Mouse (Mus musculus) cerebellum, adult (tissue): Measurements from ENCODE around the gene Ndufaf8.

Source experiments
- ATAC-seq: cut with Nextera tagmentation; 2 replicates; pipeline ENCODE4 v1.9.2; 2017; ENCODE audit warnings: mild to moderate bottlenecking, moderate library complexity, mixed read lengths; ENCODE audit not compliant: insufficient number of reproducible peaks, low FRiP score, low TSS enrichment

Ndufaf8 gene

GRCm38 (mm10) chr11:120098588-120099511, at the start of gene Ndufaf8, which contains the start of gene Tepsin:
TSS of gene Ndufaf8 (plus strand) at chr11:120098928.
TSS of gene Tepsin (minus strand) at chr11:120098731.
- peak; percentile 98 for ATAC-seq

DNA sequence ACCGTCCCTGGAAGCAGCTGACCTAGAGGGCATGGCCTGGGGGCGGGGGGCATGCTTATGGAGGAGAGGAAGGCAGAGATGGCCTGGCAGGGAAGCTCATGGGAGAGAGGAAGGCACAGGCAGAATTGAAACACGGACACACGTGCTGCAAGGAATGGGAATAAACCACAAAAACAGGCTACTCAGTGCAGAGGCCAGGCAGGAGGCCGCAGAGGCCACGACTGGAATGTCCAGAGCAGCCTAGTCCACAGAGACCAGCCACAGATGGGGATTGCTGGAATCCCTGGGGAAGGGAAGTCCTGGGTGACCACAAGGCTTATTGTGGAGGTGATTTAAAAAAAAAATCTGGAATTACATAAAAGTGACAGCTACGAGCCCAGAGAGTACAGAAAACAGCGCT, 49.7 kb upstream of the Ndufaf8 start:
- ATAC-seq: no peak

GRCm38 (mm10) chr11:120051124-120051811, 47.5 kb upstream of the Ndufaf8 start:
- ATAC-seq: no peak

- no peak for ATAC-seq
Observed at GRCm38 (mm10) chr11:120052274-120052673, 46.5 kb upstream of the Ndufaf8 start.

DNA sequence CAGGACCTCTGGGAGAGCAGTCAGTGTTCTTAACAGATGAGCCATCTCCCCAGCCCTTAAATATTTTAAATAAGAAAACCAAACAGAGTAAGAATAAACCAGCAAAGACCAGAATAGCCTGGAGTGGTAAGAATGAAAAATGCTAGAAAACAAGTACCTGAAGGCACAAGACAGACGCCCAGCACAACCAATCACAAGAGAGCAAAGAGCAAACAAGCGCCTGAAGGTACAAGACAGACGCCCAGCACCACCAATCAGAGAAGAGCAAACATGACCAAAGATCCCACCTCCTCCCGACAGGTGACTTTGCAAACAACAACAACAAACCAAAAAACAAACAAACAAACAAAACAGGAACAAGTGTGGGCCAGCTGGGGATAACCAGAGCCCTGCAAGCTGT, 44.9 kb upstream of the Ndufaf8 start:
- no peak for ATAC-seq

GRCm38 (mm10) chr11:120055953-120056732, 42.6 kb upstream of the Ndufaf8 start:
- ATAC-seq: no peak

- no peak for ATAC-seq
Observed at GRCm38 (mm10) chr11:120060634-120061033, 38.1 kb upstream of the Ndufaf8 start.

DNA sequence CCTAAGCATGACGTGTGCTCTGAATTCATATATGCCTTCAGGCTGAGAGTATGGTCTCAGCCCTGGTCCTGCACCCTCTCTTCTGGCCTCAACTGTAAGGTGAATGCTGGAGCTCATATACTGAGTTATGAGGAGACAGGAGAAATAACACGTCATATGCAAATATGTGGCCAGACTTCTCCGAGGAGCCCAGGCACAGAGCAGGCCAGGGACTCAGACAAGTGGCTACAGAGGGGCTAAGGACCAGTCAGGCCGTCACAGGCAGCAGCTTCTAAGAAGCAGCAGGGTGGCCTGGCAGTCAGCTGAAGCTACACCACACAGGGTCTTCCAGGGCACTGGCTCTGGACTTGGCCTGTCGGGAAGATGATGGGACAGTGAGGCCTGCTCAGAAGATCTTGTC, 35.4 kb upstream of the Ndufaf8 start:
- no peak for ATAC-seq

DNA sequence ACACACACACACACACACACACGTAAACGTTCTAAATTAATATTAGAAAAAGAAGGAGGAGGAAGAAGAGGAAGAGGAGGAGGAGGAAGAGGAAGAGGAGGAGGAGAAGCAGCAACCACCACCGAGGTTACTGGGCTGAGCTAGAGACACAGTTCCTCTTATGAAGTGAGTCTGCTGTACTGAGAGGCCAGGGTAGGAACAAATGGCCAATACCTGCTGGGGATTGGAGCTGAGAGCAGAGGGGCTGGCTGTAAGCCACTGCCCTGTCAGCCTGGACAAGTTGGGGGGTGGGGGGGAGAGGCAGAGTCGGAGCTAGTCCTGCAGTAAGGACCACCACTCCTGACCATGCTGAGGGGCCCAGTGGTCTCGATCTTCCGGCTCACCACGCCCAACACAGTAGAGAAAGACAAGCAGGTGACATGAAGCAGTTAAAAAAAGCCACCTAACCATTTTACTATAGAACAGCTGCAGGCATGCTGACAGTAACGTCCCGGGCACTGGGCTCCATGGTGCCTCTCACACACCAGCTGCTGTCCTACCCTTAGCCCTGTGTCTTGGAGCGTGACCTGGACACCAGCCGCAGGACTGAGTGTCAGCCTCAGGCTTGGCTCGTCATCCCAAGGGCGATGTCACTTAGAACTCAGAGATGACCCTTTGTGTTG, 34.6 kb upstream of the Ndufaf8 start:
- ATAC-seq: no peak

- ATAC-seq: no peak
Observed at GRCm38 (mm10) chr11:120064668-120065040, 34.1 kb upstream of the Ndufaf8 start.

- ATAC-seq: peak; percentile 21; the same call in 1 of the 2 replicates
Observed at GRCm38 (mm10) chr11:120065291-120065690, 33.4 kb upstream of the Ndufaf8 start.

- ATAC-seq: 0 out of 2 replicates have a peak, but pooled peaks have one; percentile 32
Observed at GRCm38 (mm10) chr11:120067834-120068233, 30.9 kb upstream of the Ndufaf8 start.

- ATAC-seq: no peak
Observed at GRCm38 (mm10) chr11:120069261-120069660, 29.5 kb upstream of the Ndufaf8 start.

GRCm38 (mm10) chr11:120070286-120070930, 28.3 kb upstream of the Ndufaf8 start:
- no peak for ATAC-seq

- no peak for ATAC-seq
Observed at GRCm38 (mm10) chr11:120071065-120071464, 27.7 kb upstream of the Ndufaf8 start.

DNA sequence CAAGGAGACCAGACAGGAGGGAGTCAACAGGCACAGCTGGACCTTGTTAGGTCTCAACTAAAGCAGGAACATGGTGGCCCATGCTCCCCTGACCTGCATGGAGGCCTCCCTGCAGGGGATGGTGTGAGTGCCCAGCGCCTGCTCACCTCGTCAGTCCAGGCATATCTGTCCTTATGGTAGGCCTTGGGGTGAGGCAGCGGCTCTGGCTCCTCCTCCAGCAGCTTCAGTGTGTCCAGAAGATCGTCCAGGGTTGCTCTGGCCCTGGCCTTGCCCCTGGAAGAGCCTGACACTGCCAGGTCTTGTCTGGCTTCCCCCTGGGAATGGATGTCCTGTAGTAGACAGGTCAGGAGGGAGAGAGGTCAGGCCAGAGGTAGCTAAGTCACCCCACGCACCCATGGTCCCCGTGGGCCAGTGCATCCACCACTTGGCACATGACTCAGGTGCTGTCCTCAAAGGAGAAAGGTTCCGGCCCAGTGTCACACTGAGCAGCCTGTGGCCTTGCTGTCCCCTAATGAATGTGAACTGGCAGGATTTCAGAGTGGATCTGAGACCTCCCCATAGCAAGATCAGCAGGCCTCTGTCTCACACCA, 26.9 kb upstream of the Ndufaf8 start:
- ATAC-seq: no peak

GRCm38 (mm10) chr11:120072986-120073647, 25.6 kb upstream of the Ndufaf8 start:
- no peak for ATAC-seq

- ATAC-seq: no peak
Observed at GRCm38 (mm10) chr11:120076191-120076590, 22.5 kb upstream of the Ndufaf8 start.

DNA sequence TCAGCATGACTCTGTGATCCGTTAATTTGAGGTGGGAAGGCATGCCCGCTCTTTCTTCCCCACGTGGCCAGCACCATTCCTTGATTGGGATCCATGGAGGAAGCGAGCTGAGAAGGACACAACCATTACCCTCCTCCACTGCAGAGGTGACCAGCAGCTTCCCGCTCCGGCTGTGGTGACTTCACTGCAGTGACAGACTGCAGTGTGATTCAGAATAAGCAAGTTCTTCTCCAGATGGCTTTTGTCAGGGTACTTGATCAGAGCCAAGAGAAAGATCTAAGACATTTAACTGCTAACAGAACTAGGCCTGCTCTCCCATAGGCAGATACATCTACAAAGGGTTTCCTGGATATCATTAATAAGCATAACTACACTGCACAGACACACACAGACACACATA, 18.4 kb upstream of the Ndufaf8 start:
- no peak for ATAC-seq
